Mouse (Mus musculus): ENCODE results near the gene Tpcn1.

DNA sequence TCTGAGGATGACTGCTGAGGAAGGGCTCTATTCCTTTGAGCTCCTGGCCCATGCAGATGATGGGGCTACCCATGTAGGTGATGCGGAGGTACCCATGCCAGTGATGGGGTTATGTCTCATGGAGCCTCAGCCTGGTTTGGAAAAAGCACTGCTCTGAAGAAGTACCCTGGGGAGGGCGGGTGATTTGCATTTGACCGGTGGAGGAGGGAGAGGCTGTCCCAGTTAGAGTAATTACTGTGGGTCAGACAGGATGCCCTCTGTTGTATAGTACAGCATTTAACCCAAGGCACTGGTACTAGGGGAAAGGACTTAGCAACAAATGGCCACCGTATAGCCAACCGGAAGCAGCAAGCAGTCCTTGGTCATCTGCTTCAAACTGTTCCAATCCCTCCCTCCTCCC is 46.4 kb upstream of the Tpcn1 start:
- TF ChIP-seq CTCF (IDR thresholded peaks at IDR 0.05; ENCODE audit: low read depth, low read length) (no peak), POLR2A (IDR thresholded peaks at IDR 0.05; ENCODE audit: borderline replicate concordance, low read depth, low read length) (no peak)
